Mouse (Mus musculus) urinary bladder, adult 2 months (tissue): ENCODE data around the gene Arnt2. TPM values are rescaled to one million over a fixed set of nuclear protein-coding genes. Genes with fewer than 3 reads are reported as not detected.

Source experiments
- DNase-seq: peaks from one replicate; pipeline ENCODE4 v3.0.0; 2022; ENCODE audit warnings: low spot score
- polyA plus RNA-seq: library from polyadenylated mRNA; depleted of rRNA; stranded (reverse); fragments of >200 nt; gene quantifications from 2 replicates; pipeline ENCODE4 v1.2.3, GENCODE M21; 2012

The Arnt2 gene
- polyA plus RNA-seq, 1 experiment, result 0.63 TPM

DNA sequence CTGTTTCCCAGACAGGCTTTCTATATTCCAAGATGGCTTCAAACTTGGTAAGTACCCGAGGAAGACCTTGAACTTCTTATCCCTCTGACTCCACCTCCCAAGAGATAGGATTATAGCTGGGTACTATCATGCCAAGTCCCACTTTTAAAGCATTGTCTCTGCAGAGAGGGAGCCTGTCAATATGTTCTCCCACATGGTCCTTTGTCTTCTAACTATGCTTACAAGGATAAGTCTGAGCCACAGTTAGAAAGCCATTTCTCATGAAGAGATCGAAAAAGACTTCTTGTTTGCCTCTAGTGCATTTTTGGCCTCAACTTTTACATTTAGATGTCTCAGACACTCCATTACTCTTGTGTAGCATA lies 122.8 kb downstream of the Arnt2 start:
- DNase-seq, result no peak

DNA sequence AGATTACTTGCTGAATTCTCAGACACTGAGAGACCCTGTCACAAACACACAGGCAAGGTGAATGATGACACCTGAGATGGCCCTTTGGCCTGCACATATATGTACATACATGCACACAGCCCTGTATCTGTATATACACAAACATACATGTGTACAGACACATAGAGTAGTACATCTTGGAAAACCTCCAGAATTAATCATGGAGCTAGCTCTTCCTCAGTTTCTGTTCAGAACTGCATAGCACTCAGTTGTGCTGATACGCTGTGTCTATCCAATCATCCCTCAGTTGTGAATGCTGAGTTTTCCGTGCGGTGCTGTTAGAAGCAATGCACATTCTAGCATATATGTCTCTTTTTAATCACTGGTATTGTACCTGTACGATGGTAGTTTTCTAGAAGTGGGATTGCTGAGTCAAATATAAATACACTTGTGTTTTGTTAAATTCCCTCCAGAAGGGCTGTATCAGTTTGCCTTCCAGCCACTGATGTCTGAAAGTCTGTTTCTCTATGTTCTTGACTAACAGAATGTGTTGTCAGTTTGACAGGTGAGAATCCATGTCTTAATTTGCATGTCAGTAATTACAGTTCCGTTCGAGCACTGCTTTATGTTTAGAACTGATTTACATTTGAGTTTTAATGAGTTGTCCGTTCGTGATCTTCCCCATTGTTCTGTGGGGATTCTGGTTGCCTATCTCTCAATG lies 123.3 kb downstream of the Arnt2 start:
- no peak for DNase-seq

GRCm38 (mm10) chr7:84285790-84286189 lies 124.2 kb downstream of the Arnt2 start:
- no peak for DNase-seq

DNA sequence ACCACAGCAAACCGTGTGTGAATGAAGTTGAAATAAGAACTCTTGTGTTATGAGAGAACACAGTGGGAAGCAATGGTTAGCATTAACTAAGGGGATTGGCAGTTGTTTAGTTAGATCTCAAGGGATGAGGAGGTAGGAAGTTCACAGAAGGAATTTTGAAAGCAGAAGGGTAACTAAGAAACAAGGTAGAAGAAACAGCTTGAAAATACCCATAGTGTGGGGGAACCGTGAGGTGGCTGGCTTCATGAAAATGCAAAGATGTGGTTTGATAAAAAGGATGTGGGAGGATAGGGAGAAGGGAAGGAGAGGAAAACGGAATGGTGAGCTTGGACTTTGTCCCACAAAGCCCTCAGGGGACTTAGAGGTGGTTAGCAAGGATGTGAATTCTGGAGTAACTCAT lies 125.0 kb downstream of the Arnt2 start:
- no peak for DNase-seq

GRCm38 (mm10) chr7:84282231-84282630 lies 127.7 kb downstream of the Arnt2 start:
- DNase-seq, result no peak

- no peak for DNase-seq
Measured at GRCm38 (mm10) chr7:84279231-84279630, 130.7 kb downstream of the Arnt2 start.

DNA sequence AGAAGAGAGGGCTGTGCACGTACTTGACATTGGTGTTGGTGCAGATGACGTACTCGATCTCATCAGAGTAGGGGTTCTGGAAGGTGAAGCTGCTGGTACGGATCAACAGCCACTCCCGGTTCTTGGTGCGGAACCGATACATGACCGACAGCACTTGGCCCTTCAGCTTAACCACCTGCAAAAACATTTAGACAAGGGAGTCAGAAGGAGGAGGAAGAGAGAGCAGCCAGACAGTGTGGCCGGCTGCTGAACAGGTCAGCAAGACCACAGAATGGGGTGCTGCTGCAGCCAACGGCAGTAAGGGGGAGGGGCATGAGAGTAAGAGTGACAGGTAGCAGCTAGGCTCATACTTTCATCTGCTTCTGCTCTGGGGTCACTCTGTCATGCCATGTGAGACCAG lies 134.7 kb downstream of the Arnt2 start:
- no peak for DNase-seq

DNA sequence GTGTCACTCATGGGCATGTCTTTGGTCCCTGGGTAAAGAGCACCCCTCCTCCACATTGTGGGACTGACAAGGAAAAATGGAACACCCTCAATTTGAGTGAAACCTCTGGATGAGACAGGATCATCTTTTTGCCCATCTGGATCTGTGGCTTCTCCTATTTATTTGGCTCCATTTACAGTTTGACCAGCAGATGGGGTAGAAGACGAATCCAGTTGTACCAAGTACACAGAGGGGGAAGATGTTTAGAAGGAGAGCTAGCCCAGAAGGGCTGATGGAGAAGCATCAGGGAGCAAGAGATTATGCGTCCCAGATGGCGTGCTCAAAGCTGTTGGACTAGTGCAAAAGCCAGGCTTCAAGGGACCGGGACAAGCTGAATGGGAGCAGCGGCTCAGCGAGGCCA lies 136.0 kb downstream of the Arnt2 start:
- no peak for DNase-seq

- peak; percentile 59 for DNase-seq
Measured at GRCm38 (mm10) chr7:84272206-84272818, 137.7 kb downstream of the Arnt2 start.

DNA sequence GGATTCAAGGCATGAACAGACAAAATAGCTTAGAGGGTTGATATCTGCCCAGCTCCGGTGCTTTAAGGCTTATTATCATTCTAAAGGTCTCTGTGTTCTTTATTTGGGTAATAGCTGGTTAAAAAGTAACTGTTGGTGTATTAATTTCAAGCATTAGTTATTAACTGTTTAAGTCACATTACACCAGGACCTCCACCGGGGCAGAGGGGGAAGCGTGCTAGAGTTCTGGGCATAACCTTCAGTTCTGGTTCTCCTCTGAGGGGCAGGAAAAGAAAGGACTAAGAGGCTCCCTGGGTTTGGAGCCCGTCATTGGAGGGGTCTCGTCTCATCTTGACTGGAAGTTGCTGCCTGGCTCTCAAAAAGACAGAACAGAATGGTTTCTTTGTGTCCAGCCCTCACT lies 138.5 kb downstream of the Arnt2 start:
- DNase-seq, result no peak

GRCm38 (mm10) chr7:84263466-84263865 lies 146.5 kb downstream of the Arnt2 start:
- no peak for DNase-seq

- DNase-seq, result no peak
Measured at GRCm38 (mm10) chr7:84261341-84261740, 148.6 kb downstream of the Arnt2 start.

GRCm38 (mm10) chr7:84260401-84260800 lies 149.6 kb downstream of the Arnt2 start:
- DNase-seq, result no peak

DNA sequence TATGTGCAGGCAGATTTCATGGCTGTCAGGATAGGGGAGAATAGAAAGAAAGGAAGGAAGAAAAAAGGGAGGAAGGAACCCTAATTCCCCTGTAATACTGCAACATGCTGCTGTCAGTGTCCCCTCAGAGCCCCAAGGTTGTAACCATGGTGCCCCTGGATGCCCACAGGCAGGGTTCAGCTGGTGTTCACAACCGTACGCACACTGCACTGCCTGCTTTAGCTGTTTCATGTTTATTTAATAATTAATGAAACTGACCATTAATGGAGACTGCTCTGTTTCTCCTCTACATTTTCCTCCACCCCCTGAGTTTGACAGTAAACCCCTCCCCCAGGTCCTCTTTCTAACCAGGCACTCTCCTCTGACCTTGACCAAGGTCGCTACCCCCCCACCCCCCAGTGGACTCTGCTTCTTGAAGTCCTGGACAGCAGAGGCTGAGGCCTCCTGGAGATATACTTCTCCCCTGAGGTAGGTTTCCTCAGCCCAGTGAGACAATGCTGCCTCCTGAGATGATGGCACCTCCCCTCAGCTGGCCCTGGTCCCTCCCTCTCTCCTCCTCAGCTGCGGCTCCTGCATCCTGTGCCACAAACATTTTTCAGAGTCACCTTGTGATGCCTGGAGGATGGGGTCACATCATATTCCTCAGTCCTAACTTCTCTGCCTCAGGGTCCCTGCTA lies 150.5 kb downstream of the Arnt2 start:
- DNase-seq, result no peak

DNA sequence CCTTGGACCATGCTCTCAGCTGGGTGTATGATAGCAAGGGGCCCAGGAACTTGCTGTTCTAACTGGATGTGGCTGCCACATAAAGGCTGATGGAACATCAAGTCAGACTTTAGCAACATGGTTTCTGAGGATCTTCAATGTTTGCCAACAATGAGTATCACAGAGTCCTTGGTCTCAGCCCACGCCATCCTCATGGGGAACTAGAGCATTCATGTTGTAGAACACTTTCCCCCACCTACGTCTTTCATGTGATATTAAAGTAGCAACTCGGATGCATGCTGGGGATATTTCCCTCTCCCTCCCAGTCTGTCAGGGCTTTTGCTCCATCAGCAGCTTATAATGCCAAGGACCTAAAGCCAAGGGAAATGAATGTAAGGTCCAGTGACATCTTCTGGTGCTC lies 153.3 kb downstream of the Arnt2 start:
- DNase-seq, result no peak

GRCm38 (mm10) chr7:84256245-84256644 lies 153.7 kb downstream of the Arnt2 start:
- no peak for DNase-seq

DNA sequence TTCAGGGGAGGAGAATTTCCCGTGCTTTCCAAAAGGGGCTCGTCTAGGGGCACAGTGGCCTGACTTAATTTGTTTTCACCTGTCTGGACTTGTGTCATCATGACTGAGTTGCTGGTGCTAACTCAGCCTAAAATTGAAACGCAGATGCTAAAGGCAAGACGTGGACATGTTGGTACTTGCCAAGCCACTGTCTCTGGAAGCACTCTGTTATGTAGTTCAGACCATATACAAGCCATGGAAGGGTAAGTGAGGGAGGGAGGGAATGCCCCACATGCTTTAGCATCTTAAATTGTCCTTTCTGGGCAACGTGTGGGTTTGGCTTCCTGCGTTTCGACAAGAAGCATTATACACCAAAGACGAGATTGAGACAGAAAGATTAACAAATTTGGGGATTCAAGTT lies 155.1 kb downstream of the Arnt2 start:
- DNase-seq, result no peak

DNA sequence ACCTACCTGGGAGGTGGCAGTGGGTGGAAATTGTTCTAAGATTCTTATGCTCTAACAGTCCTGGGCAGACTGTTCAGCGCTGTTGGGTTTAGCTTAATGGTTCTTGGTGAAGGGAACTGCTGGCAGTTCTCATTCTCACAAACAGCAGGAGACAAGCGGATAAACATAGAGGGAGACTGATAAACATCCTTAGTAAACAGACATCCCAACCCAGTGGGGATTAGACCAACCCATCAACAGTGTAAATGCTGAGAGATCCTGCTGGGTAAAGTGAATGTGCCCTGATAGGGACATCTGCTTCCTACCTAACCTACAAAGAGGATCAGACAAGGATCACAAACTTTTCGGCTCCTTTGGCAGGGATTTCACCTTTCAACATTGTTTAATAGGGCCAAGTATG lies 155.7 kb downstream of the Arnt2 start:
- no peak for DNase-seq

DNA sequence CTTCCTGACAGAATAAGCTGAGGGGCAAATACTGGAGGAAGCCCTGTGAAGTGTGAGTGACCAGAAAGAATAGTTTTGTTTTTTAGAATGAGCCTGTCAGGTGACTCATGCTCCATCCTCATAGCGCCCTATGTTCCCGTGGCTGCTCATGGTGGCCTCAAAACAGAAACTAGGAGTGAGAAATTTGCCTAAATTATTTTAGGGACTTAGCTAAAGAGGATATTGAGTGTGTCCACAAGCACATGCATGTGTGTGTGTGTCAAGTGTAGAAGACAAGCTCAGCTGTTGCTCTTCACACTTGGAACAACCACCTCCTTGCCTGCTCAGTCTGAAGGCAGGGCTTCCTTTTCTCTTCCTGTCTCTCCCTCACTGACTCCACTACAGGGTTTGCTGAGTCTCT lies 158.3 kb downstream of the Arnt2 start:
- DNase-seq, result no peak

DNA sequence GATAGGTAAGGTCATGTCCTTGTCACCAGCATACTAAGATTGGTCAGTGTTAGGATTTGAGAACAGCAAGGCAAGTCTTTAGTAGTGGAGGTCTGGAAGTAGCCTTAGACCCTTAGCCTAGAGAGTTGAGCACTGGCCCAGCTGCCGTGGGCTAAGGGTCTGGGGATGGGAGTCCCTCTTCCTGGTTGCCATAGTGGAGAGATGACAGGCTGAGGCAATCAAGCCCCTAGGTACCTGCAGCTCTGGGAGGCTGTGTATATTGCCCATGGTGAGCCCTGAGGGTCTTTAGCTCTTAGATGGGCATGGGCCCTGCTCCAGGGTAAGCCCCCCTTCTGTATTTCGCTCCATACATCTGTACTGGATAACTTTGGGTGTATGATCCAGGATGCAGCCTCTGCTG lies 159.2 kb downstream of the Arnt2 start:
- no peak for DNase-seq

DNA sequence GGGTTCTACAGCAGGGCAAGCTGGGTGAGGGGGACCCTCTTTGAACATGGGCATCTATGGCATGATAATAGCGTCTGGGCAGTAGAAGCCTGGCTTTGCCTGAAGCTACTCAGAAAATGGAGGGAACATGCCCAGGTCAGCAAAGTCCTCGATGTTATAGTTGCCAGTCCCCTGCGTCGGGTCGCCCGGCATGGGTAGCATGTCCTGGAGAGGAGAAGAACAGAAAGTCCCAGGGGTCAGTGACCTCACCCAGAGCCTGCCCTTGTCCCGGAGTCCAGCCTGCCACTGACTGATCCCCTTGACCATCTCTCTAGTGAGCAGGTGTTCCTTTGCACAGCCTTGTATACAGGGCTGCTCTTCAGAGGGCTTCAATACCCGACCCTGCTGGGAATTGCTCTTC lies 160.0 kb downstream of the Arnt2 start:
- no peak for DNase-seq

GRCm38 (mm10) chr7:84249381-84249780 lies 160.6 kb downstream of the Arnt2 start:
- no peak for DNase-seq

- DNase-seq, result no peak
Measured at GRCm38 (mm10) chr7:84247960-84248665, 161.9 kb downstream of the Arnt2 start.
